Mouse (Mus musculus) cerebellum, adult 2 months (tissue): ENCODE results near the gene Hoxb5.

ENCODE experiments used
- CTCF ChIP-seq: fragments of 200-500 bp; IDR thresholded peaks from 2 replicates; pipeline ENCODE4 v1.5.1; 2011; ENCODE audit warnings: low read depth, mild to moderate bottlenecking, control low read depth, low read length, moderate library complexity, borderline replicate concordance; ENCODE audit not compliant: insufficient read depth
- POLR2A ChIP-seq: fragments of 200-500 bp; IDR thresholded peaks from 2 replicates; pipeline ENCODE4 v1.6.1; 2011; ENCODE audit warnings: low read length, control low read depth, borderline replicate concordance; ENCODE audit not compliant: insufficient read depth

DNA sequence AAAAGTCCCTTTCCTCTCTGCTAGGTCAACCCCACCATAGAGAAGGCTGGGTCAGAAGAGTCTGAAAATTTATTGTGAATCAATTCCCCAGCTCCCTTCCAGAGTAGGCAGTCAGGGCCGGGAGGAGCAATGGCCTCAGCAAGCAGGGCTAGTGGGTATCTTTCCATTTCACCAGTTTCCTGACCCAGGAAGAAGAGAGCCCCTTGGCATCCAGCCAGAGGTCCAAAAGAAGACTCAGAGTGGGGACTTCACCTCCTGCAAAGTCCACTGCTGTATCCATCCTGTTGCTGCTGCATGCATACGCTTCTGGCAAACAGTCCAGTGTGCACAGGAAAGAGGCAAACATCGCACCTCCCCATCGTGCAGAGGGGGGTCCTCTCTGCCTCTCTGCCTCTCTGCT is 27.2 kb upstream of the Hoxb5 start:
- TF ChIP-seq POLR2A (no peak), CTCF (no peak)
